Comparison of ENCODE assay signal across 7 mouse cellular contexts in genomic region chr8:69749544-69750454, GRCm38 (mm10). TPM values are rescaled to one million over a fixed set of nuclear protein-coding genes. Genes with fewer than 3 reads are reported as not detected.
DNase-seq lines count a peak whose midpoint lies in the region; ATAC-seq lines count a peak whose summit lies in the region.

Gene Zfp963 (minus strand): TSS chr8:69749970.

- peak; percentile 100 for ATAC-seq in intestine, embryonic 15.5 days

- H3K9ac ChIP-seq in intestine, embryonic 15.5 days, result peak within 1 kb of the TSS; percentile 97

- no peaks in the 10 kb centered on the region for H3K9me3 ChIP-seq in intestine, embryonic 15.5 days
- no peaks in the 10 kb centered on the region for H3K9me3 ChIP-seq in midbrain, embryonic 10.5 days (replicated peaks)

- H3K4me3 ChIP-seq in intestine, embryonic 15.5 days (replicated peaks), result peak within 1 kb of the TSS; percentile 85
- peak within 1 kb of the TSS; percentile 78 for H3K4me3 ChIP-seq in midbrain, embryonic 10.5 days

- intact Hi-C loops in gastrocnemius, postnatal 36 days (cut with DNase I), result loop anchor here (1.0 kb wide), 1 partner anchor 33 kb away; no protein-coding TSS in a partner anchor
- intact Hi-C loops in left cerebral cortex, postnatal 25 days (cut with DNase I), result loop anchor here (1.0 kb wide), 1 partner anchor 32 kb away; no protein-coding TSS in a partner anchor

- H3K4me2 ChIP-seq in intestine, embryonic 15.5 days (replicated peaks), result peak within 1 kb of the TSS; percentile 63

- no peaks in the 10 kb centered on the region for H3K36me3 ChIP-seq in intestine, embryonic 15.5 days
- peaks cover 19% of the 10 kb centered on the region for H3K36me3 ChIP-seq in midbrain, embryonic 10.5 days

- DNase-seq in adrenal gland, adult 2 months, result peak; percentile 97
- peak; percentile 94 for DNase-seq in embryo, embryonic 11.5 days (ENCODE audit: low read depth, low spot score)
- DNase-seq in gastrocnemius, postnatal 36 days, result peak; percentile 89 to 96
- DNase-seq in left cerebral cortex, postnatal 25 days (ENCODE audit: low spot score in 2 of 2), result peak; percentile 96 to 97
- peak; percentile 94 for DNase-seq in midbrain, embryonic 10.5 days (ENCODE audit: low spot score)
- DNase-seq in right cerebral cortex, postnatal 4 days, result peak; percentile 92

- no peaks in the 10 kb centered on the region; the same call in 1 of the 2 replicates for H3K4me1 ChIP-seq in intestine, embryonic 15.5 days (replicated peaks)
- H3K4me1 ChIP-seq in midbrain, embryonic 10.5 days, result peaks cover 13% of the 10 kb centered on the region

- H3K27ac ChIP-seq in intestine, embryonic 15.5 days, result peak within 1 kb of the TSS; percentile 100
- peak within 1 kb of the TSS; percentile 98 for H3K27ac ChIP-seq in midbrain, embryonic 10.5 days (replicated peaks)

- 3% methylated on average over 48 of the region's 48 CpGs for WGBS in intestine, embryonic 15.5 days
- 4% methylated on average over 48 of the region's 48 CpGs for WGBS in midbrain, embryonic 10.5 days

- H3K27me3 ChIP-seq in intestine, embryonic 15.5 days (replicated peaks), result no peaks in the 10 kb centered on the region
- H3K27me3 ChIP-seq in midbrain, embryonic 10.5 days (ENCODE audit: low read depth, poor library complexity, severe bottlenecking), result no peaks in the 10 kb centered on the region

RNA-seq across cellular contexts. Expression of gene Zfp963, which starts in this region (rescaled TPM):
- 1 to 10 TPM; 2.6 to 5.0 TPM for total RNA-seq in adrenal gland, adult 2 months (2021)
- 0.51 and 1.3 TPM in 2 replicates for polyA plus RNA-seq in adrenal gland, adult 2 months (2012; rRNA removed)
- total RNA-seq in gastrocnemius, postnatal 36 days (2021), result 1 to 10 TPM; 2.9 to 3.0 TPM
- 5.7 and 6.1 TPM in 2 replicates for polyA plus RNA-seq in intestine, embryonic 15.5 days (2015; fragmentation: Nextera tagmentation; extraction: Ambion mirVana)
- total RNA-seq in left cerebral cortex, postnatal 25 days (2021), result 1 to 10 TPM; 4.0 to 4.3 TPM
- polyA plus RNA-seq in midbrain, embryonic 10.5 days (2016; fragmentation: Nextera tagmentation; extraction: Ambion mirVana), result 6.1 and 6.9 TPM in 2 replicates

Comparison
In these comparisons a context has a peak if more than half of its experiments do, and no peak if none do; other contexts are left out.
1. Peak in every context shown above with its lines: DNase-seq, ATAC-seq, H3K4me3 ChIP-seq and H3K27ac ChIP-seq.